Mouse (Mus musculus) testis, postnatal 10 days (tissue): ENCODE measurements around the gene H2afy.

Experiments used
- DNase-seq: peaks from one replicate; pipeline ENCODE4 v3.0.0; 2021; ENCODE audit warnings: low spot score

H2afy gene

DNA sequence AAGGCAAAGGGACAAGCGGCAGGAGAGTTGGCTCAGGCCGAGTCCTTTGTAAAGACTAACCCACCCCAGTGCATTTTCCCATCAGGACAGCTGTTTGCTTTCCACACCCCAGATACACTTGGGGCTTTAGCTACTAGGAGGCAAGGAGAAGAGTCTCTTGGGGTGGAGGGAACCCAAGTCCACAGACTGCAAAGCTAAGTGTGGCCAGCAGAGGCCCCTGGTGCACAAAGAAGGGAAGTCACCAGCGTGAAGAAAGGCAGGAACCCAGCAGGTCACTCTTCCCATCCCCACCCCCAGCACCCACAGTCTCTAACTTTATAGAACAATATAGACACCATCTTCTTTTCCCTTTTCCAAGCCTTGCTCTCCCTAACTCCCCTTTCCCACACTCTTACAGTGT is 9.4 kb upstream of the H2afy start:
- no peak for DNase-seq

DNA sequence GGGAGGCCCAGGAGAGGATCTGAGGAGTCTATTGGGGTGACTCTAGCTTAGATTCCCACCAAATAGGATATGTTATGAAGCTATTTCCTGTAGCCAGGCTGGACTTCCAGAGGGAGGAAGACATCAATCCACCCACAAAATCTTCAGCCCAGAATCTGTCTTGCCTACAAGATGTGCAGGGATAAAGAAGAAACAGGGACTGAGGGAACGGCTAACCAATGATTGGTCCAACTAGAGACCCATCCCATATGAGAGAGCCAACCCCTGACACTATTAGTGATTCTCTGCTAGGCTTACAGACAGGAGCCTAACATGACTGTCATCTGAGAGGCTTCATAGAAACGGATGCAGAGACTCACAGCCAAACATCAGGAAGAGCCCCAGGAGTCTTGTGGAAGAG is 7.9 kb upstream of the H2afy start:
- DNase-seq: no peak

- DNase-seq: no peak
These were observed 7.0 kb upstream of the H2afy start for GRCm38 (mm10) chr13:56143151-56143513.

DNA sequence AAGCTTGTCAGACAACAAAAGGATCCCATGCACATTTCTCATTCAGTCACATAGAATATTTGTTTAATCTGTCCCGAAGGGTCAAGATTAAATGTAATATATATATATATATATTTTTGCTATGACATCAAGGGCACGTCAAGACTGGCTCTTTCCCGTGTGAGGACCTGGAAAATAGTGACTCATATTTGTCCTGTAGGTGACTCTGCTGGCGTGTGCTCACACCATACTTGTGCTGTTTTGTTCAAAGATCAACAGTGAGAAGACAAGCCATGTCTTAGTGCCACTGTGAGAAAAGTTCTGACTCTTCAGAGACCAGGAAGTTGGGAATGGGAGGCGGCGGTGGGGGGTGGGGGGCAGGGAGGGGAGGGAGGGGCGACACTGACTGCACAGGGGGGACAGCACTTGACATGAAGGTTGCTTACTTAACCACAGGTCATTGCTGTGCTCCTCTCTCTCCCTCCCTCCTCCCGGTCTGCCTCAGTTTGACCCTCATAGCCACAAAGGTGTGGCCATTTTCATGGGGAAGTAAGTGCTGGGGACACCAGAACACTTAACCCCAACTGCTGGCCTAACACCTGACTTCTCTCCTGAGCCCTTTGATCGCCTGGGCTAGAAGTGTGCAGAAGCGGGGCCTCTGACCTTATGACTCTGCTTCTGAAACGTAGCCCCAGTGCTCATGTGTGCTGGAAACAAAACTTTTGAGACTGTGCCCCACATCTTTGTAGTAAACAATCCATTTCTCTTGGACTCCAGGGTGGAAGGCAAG is 6.4 kb upstream of the H2afy start:
- no peak for DNase-seq

GRCm38 (mm10) chr13:56139167-56139751 is 3.1 kb upstream of the H2afy start:
- DNase-seq: no peak

DNA sequence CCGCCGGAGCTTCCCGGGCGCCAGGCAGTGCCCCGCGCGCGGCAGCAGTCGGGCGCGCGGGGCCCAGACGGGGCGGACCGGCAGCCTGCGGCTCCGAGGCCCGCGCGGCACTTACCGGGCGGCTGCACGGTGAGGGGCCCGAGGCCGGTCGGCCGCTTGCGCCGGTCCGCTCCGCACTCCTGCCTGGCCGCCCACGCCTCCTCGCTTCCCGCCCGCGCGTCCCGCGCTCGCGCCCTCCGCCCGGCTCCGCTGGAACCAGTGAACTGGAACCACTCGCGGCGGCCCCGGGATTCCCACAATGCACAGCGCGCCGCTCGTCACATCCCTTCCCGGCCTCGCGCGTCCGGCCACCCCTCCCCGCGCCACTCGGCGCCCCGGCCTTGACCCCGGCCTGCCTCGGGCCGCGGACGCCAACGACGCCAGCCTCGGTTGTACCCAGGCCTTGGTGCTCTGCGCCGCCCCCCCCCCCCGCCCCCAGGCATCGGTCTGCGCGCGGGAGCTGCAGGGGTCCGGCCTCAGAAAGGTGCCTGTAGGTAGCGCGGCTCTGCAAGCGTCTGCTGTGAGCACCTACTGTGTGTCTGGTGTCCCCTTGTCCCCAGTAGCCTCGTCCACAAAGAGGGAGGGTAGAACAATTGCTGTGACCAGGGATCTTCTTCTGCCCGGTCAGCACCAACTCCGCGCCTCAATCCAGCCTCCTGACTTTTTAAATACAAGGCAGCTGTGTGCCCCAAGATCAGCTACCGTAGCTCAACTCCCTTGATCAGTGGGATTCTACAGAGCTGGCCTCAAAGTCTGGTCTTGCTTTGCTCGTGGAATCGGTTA is 719 bp downstream of the H2afy start:
- peak; percentile 96 for DNase-seq

- DNase-seq: peak; percentile 64
These were observed 1.5 kb downstream of the H2afy start for GRCm38 (mm10) chr13:56134631-56135181.

DNA sequence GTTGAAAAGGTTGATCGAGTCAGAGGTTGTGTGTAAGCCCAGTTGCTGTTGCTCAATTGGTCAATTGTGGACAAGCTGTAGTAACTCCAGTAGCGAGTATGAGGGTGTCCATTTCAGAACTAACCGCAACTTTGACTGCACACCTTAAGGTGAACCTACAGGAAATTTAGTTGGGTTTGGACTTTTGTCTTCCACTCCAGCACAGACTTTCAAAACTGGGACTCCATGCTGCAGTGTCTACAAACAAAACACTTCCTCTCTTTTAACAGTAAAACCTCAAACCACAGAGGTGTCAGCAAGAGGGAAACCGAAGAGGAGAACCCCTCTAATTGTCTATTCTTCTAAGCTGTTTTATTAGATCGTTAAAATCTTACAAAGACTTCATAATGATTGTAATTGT is 2.1 kb downstream of the H2afy start:
- no peak for DNase-seq

- no peak for DNase-seq
These were observed 3.2 kb downstream of the H2afy start for GRCm38 (mm10) chr13:56132941-56133340.

DNA sequence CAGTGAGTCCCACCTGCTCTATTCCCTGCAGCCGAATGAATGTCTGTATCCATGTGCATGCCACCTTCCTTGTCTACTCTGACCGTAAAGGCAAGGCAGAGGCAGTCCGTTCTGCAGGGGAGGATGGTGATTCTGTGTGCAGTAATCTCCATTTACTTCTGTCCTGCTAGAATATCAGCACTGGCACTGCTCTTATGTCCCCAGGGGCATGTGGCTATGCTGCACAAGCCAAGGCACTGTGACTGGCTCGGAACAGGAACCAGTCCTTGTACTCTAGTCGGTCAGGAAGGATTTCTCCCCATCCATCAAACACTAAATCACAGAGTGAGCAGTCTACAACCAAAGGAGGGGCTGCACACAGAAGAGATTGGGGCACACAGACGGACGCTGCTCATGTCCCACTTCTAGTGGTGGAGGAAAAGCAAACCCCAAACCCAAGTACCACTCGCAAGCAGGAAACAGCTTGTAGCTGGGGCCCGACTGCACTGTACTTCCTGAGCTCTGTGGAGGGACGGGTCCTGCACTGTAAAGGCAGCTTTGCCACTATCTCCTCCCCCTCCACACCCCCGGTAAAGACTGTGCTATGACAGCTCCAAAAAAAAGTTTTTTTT is 3.7 kb downstream of the H2afy start:
- DNase-seq: no peak

GRCm38 (mm10) chr13:56130544-56130943 is 5.6 kb downstream of the H2afy start:
- no peak for DNase-seq

DNA sequence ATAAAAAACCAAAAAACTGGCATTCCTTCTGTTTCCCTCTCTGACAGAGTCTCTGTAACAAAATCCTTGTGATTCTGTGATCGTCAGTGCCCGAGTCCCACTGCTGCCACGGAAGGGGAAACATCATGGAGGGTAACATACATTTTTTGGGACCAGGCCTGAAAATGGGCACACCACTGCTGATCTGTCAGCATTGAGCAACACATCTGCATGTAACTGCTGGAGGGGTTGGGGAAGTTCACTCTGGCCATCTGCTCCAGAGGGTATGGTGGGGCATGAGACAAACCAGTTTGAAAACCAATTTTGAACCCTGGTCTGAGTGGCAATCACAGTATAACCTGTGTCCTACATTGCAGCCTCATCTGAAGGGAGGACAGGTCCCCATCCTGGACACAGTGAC is 6.6 kb downstream of the H2afy start:
- no peak for DNase-seq

DNA sequence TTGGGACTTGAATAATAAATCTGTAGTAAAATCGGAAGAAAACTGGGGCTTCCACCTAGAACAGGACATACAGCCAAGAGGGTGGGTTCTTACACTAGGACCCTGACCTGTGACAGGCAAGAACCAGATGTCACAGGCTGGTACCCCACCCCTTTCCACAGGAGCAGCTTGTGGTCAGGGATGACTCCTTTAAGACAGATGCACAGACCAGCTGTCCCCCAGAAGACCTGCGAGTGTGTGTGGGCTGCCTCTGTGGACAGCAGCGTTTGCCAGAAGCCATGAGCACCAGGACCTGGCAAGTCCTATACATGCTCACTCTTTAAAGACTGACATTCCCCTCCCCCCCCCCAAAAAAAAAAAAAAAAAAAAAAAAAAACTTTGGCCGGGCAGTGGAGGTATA is 7.1 kb downstream of the H2afy start:
- DNase-seq: no peak

DNA sequence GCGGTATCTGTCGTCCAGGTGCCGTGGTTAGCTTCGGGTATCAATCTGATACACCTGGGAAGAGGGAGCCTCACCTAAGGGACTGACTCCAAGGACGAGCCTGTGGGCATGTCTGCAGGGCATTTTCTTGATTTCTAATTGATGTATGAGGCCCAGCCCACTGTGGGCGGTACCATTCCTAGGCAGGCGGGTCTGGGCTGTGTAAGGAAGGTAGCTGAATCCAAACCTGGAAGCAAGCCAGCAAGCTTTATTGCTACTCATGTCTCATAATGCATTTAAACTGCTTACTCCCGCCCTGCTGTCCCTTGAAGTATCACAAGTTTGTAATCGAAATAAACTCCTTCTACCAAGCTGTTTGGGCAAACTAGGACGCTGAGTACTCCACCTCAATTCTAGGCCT is 10.5 kb downstream of the H2afy start:
- no peak for DNase-seq

GRCm38 (mm10) chr13:56123075-56123474 is 13.1 kb downstream of the H2afy start:
- DNase-seq: no peak

- DNase-seq: peak; percentile 39
These were observed 18.0 kb downstream of the H2afy start for GRCm38 (mm10) chr13:56117991-56118765.

DNA sequence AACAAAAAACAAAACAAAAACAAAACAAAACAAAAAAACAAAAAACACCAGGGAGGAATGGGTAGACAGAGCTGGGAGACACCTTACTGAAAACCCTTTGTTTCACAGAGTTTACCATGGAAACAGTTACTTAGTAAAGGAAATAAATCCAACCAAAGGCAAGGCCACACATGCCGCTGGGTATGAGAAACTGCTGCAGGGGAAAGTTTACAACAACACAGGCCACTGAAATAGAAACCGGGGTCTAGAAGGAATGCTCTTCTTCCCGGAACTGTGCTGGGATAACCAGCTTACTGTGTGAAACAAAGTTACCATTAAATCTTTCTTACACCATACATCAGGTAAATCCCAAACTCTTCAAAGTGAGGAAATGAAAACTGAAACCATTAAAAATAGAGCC is 20.3 kb downstream of the H2afy start:
- DNase-seq: peak; percentile 33

GRCm38 (mm10) chr13:56115386-56115785 is 20.8 kb downstream of the H2afy start:
- peak; percentile 49 for DNase-seq

DNA sequence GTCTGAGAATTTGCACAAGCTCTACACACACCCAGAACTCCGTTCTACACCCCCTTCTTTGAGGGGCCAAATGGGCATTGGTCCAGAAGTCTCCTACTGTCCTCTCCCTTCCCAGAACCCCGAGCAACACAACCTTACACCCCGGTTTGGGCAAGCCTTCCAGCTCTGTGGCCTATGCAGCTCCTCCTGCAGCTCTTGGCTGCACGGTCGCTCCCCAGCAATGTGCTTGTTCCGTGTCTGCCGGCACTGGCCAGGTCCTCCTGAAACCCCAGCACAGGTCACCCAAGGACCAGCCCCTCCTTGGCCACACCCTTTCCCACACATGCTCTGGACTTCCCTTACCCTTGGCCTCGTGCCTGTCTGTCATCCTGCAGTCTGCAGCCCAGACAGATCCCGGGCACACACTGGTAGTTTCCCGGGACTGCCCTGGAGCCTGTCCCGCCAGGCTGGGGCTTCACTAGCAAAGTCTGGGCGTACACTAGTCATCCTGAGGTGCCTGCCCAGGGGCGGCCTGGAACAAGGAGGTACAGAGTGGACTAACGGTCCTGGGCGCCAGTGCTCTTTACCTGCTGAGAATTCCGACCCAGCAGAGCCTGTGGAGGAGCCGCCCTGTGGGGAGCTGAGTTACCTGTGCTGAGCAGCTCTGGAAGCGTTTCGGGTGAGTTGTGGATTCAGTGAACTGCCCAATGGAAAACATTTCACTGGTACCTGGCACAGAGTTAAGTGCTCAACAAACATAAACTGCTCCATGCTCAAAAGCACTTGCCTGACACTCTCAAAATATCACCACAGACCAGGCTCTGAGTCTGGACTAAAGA is 22.5 kb downstream of the H2afy start:
- no peak for DNase-seq

DNA sequence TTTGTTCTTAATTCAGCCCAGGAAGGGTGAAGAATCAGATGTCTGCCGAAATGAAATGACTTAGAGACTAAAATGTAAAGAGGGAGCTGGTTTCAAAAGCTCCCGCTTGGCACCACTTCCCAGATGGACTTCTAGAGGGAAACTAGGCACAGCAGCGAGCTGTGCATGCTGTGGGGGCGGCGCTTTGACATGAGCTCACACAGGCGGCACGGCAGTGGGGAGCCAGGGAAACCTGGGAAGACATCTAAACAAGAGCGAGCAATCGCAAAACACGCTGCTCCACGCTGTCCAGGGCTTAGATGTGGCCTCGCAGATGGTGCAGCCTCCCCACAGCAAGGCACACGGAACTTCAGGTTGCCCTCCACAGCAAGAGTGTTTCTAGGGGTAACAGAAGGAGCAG is 23.2 kb downstream of the H2afy start:
- DNase-seq: no peak

DNA sequence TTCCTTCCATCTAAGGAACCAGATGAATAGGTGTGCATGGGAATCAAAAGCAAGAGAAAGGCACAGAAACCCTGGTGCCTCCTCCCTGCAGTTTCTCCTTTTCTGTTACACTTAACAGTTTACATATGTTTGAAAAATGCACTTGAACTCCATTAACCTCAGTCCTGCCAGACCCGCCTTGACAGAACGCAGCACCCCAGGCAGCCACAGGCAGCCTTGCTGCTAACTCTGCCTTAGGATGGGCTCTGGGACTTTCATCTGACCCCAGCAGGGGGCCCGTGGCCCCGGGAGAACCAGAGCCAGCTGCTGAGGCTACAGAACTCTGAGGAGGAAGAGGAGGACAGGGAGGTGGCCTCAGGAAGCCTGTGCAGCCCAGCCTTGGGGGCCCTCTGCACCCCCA is 23.7 kb downstream of the H2afy start:
- DNase-seq: no peak
